Mouse (Mus musculus) cerebral cortex, adult 2 months (tissue): ENCODE data around the gene Cnksr3.

Source experiments
- WGBS: fragments of 180-500 bp; shearing (Covaris S2); methylation state at CpG from one replicate; pipeline ENCODE4 v1.1.7; 2018; 5-methylcytosine and 5-hydroxymethylcytosine counted together

Gene Cnksr3

GRCm38 (mm10) chr10:7076662-7077211, 135.3 kb downstream of the Cnksr3 start:
- WGBS, result 61% methylated on average over 7 of the region's 8 CpGs

- 4% methylated on average over 8 of the region's 8 CpGs for WGBS
These were observed 135.8 kb downstream of the Cnksr3 start for GRCm38 (mm10) chr10:7076201-7076600.

DNA sequence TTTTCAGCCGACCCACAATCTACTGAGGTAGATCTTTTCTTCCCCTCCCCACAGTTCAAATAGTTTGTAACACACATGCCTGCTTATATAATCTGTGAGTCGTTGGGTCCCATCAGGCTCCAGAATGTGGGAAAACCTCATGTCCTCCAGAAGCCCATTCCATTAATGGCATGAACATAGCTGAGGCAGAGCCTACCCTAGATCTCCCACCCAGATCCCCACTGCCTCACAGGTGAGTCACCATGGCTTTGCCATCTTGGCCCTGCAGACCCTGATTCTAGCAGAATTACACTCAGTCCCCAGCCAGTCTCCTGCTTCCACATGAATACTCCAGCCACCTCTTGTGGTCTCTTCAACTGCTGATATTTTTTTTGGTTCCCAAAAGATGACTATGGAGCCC, 136.4 kb downstream of the Cnksr3 start:
- 85% methylated on average over 2 of the region's 2 CpGs for WGBS

- 87% methylated on average over 2 of the region's 2 CpGs for WGBS
These were observed 137.8 kb downstream of the Cnksr3 start for GRCm38 (mm10) chr10:7074231-7074630.

- 94% methylated on average over 5 of the region's 5 CpGs for WGBS
These were observed 141.1 kb downstream of the Cnksr3 start for GRCm38 (mm10) chr10:7070924-7071323.

- WGBS, result 61% methylated on average over 8 of the region's 8 CpGs
These were observed 141.8 kb downstream of the Cnksr3 start for GRCm38 (mm10) chr10:7070100-7070835.

GRCm38 (mm10) chr10:7069090-7069489, 142.9 kb downstream of the Cnksr3 start:
- WGBS, result 92% methylated on average over 2 of the region's 2 CpGs
